Mouse (Mus musculus): Measurements from ENCODE around the gene Coq10b.

DNA sequence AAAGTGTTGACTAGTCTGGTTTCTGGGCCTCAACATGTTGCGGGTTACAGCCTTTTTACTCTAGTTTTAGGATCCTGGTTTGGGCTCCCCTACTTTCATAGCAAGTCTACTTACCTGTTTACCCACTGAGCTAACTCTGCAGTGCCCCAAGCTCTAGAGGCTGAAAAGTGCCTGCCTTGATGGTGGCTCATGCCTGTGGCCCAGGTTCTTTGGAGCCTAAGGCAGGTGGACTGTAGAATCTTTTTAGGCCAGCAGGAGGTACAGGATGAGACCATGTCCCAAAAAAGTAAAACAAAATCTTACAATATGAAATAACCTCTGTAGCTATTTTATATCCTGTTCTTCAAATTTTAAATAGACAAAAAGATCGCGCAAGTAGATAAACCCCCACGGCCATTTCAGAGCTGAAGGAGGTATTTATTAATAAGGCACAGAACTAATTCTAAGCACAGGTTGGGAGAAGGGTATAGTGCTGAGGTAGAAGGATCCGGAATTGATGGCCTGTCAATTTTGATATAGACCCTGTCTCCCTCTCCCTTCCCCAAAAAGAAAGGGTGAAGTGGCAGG lies 37.0 kb downstream of the Coq10b start:
- TF ChIP-seq GATA1 (IDR thresholded peaks at IDR 0.05; ENCODE audit: borderline replicate concordance, low read length) (no peak), FLI1 (IDR thresholded peaks at IDR 0.05; ENCODE audit: low read length) (no peak)
